Mouse (Mus musculus): ENCODE measurements around the gene Lrp2.

Gene Lrp2

GRCm38 (mm10) chr2:69585886-69586398, at the start of gene Lrp2:
TSS of gene Lrp2 (minus strand) at chr2:69586065.
- DNase-seq (ENCODE audit: low spot score in 2 of 2): peak; percentile 3 to 13

DNA sequence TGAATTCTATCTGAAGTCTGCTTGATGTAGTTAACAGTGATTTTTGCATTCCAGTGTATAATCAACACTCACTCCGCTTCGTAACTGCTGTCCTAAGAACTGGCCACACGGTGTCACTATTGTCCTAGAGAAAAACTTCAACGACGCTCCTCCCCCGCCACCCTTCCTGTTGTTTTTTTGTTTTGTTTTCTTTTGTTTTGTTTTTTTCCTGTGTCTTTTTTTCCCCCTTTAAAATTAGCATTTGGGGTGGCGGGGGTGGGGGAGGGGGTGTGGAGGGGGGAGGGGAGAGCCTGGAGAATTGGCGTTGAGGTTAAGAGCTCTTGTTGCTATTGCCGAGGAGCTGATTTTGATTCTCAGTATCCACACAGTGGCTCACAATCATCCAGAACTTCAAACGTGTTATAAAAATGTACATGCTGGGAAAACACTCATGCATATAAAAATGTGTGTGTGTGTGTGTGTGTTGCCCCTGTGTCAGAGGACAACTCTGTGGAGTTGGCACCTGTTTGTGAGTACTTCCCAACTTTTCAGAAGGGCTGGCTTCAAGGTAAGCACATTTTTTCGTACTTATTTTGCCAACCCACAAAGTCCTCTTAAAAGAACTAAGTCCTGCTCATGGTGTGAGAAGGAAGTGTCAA, 49.3 kb upstream of the Lrp2 start:
- DNase-seq (ENCODE audit: low spot score in 2 of 2): peak; percentile 16 to 71

DNA sequence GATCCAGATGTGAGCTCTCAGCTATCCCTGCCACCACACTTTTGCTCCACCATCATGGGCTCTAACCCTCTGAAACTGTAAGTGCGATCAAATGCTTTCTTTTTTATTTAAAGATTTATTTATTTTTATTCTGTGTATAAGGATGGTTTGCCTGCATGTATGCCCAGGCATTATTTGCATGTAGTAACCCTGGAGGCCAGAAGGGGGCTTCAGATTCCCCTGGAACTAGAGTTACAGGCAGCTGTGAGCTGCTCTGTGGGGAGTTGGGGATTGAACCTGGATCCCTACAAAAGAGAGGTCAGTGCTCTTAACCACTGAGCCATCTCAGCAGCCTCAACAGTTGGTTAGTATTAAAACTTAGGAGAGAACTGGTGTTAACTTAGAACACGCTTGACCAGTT, 45.6 kb upstream of the Lrp2 start:
- DNase-seq (ENCODE audit: low spot score in 2 of 2): peak; percentile 13 to 52

- no peak for DNase-seq (ENCODE audit: low spot score in 2 of 2)
Observed at GRCm38 (mm10) chr2:69630792-69631191, 44.9 kb upstream of the Lrp2 start.

- DNase-seq (ENCODE audit: low spot score in 2 of 2): no peak
Observed at GRCm38 (mm10) chr2:69629914-69630313, 44.0 kb upstream of the Lrp2 start.

- DNase-seq (ENCODE audit: low spot score in 2 of 2): no peak
Observed at GRCm38 (mm10) chr2:69629215-69629614, 43.4 kb upstream of the Lrp2 start.

DNA sequence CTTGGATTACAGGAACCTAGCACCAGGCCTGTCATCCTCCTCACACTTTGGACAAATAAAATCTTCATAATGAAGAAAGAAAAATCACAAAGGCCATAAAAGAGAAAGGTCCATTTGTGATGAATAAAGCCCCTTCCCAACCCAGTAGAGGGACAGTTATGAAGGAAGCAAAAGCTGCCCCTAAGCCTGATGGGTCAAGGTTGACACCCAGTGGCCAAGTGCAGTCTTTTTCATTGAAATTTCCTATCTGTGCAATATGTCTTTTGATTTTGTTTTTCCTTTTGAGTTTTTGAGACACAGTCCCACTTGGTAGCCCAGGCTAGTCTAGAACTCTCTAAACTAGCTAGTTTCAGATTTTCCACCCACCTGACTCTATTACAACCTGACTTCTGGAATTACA, 33.4 kb upstream of the Lrp2 start:
- no peak for DNase-seq (ENCODE audit: low spot score in 2 of 2)

DNA sequence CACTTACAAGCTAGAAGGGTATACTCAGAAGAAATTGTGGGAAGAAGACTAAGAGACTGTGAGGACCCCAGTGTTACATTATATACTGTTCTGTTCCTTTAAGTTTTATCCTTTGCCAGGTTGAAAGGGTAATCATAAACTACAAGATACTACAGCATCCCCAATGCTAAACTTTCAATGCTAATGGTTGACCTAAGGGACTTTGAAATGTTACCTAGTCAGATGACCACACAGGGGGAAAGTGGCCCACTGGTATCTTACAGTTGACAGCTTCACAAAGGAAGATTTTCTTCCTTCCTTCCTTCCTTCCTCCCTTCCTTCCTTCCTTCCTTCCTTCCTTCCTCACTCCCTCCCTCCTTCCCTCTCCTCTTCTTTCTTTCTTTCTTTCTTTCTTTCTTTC, 32.5 kb upstream of the Lrp2 start:
- DNase-seq (ENCODE audit: low spot score in 2 of 2): no peak

GRCm38 (mm10) chr2:69613237-69613636, 27.4 kb upstream of the Lrp2 start:
- DNase-seq (ENCODE audit: low spot score in 2 of 2): no peak

GRCm38 (mm10) chr2:69612716-69613115, 26.9 kb upstream of the Lrp2 start:
- no peak for DNase-seq (ENCODE audit: low spot score in 2 of 2)

DNA sequence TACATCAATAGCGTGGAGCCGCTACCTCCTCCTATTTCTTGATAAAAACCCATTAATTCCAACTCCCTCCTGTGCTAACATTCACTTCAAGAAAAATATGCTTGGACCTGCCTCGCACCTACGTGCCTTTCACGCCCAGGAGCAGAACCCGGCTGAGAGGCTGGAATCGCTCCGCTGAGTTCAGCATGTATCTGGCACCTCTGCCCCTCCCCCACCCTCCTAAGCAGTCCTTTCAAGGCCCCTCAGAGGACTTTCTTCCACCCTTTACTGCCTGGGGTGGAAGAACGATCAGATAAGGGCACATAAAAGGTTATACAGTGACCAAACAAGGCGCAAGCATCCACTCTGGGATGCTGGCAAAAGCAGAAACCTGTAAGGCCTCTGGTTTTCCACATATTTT, 26.4 kb upstream of the Lrp2 start:
- no peak for DNase-seq (ENCODE audit: low spot score in 2 of 2)

DNA sequence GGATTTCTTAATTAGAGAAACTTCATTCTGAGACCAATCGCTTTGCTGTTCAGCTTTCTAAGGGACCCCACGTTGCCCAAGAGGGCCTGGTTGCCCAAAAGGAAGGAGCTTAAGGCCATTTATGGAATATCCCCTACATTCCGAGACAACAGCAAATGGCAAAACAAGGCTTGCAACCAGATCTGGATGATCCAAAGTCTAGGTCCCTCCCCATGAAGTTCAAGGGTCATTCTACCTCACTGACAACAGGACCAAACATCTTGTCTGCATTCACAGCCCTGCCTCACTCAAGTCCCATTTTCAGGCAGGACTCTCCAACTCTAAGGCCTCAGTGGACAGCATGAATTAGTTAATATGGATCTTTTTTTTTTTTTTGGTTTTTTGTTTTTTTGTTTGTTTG, 20.8 kb upstream of the Lrp2 start:
- no peak for DNase-seq (ENCODE audit: low spot score in 2 of 2)

GRCm38 (mm10) chr2:69603726-69604393, 18.0 kb upstream of the Lrp2 start:
- DNase-seq (ENCODE audit: low spot score in 2 of 2): no peak

GRCm38 (mm10) chr2:69593168-69593567, 7.3 kb upstream of the Lrp2 start:
- DNase-seq (ENCODE audit: low spot score in 2 of 2): no peak

DNA sequence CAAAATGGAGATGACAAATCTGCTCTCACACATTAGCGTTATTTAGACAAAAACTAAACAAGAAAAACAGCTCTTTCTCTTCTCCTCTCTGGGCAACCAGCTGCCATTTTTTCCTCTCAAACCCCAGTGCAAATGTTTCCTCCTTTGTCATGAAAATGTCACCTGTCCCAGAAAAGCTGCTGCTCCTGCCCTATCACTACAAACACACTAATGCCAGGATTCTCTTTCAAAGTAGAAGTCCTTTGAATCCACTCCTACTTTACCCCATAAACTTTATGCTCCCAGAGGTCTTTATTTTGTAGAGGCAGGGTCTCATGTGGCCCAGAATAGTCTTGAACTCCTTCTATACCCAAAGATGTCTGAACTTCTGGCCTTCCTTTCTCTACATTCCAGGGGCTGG, 6.7 kb upstream of the Lrp2 start:
- DNase-seq (ENCODE audit: low spot score in 2 of 2): no peak

- no peak for DNase-seq (ENCODE audit: low spot score in 2 of 2)
Observed at GRCm38 (mm10) chr2:69591966-69592505, 6.2 kb upstream of the Lrp2 start.

DNA sequence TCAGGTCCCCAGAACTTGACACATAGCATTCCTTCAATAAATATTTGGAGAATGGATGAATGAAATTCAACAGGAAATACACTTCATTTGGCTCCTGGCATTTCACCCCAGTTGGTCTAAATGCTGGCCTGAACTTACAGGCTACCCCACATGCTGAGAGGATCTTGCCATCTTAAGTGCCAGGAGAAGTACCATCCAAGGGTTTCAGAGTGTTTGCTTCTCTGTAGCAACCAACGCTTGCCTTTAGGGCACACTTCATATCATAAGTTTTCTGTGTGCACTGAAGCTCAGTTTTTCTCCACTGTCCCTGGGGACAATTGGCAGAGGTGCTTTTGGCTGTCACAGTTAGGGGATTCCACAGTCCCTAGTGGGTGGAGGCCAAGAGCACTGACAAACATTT, 4.7 kb upstream of the Lrp2 start:
- no peak for DNase-seq (ENCODE audit: low spot score in 2 of 2)

GRCm38 (mm10) chr2:69587896-69588295, 2.0 kb upstream of the Lrp2 start:
- DNase-seq (ENCODE audit: low spot score in 2 of 2): no peak

- no peak for DNase-seq (ENCODE audit: low spot score in 2 of 2)
Observed at GRCm38 (mm10) chr2:69586821-69587728, 1.2 kb upstream of the Lrp2 start.

- DNase-seq (ENCODE audit: low spot score in 2 of 2): no peak
Observed at GRCm38 (mm10) chr2:69585191-69585885, 527 bp downstream of the Lrp2 start.

- no peak for DNase-seq (ENCODE audit: low spot score in 2 of 2)
Observed at GRCm38 (mm10) chr2:69584117-69584933, 1.5 kb downstream of the Lrp2 start.
